Mouse (Mus musculus): ENCODE measurements around the gene Gm27021.

GRCm38 (mm10) chr8:120679629-120680387 lies 11.9 kb upstream of the Gm27021 start:
- TF ChIP-seq CTCF (conservative IDR thresholded peaks at IDR 0.05; ENCODE audit: low read length) (no peak), POU5F1 (IDR thresholded peaks at IDR 0.05; ENCODE audit: borderline replicate concordance, low read length) (no peak), NANOG (IDR thresholded peaks at IDR 0.05; ENCODE audit: borderline replicate concordance, low read length) (no peak)
